Mouse (Mus musculus) neural tube, embryonic 15.5 days (tissue): ENCODE results near the gene Spon1. TPM values are rescaled to one million over a fixed set of nuclear protein-coding genes. Genes with fewer than 3 reads are reported as not detected.

Experiments used
- ATAC-seq: fragments of 200-750 bp; cut with Nextera tagmentation; 2 replicates; pipeline ENCODE4 v1.8.0; 2017; ENCODE audit warnings: mild to moderate bottlenecking, moderate TSS enrichment, moderate library complexity; ENCODE audit not compliant: low FRiP score
- H3K27ac ChIP-seq: fragments of 300-500 bp; sonication (generic); replicated peaks from 2 replicates; pipeline ENCODE4 v1.5.1; 2015; ENCODE audit warnings: mild to moderate bottlenecking, inconsistent platforms
- H3K27me3 ChIP-seq: fragments of 300-500 bp; sonication (generic); replicated peaks from 2 replicates; pipeline ENCODE4 v1.6.1; 2015; ENCODE audit warnings: inconsistent platforms
- H3K36me3 ChIP-seq: fragments of 300-500 bp; sonication (generic); 2 replicates; pipeline ENCODE4 v1.6.1; 2015; ENCODE audit warnings: inconsistent platforms
- H3K4me1 ChIP-seq: fragments of 300-500 bp; sonication (generic); 2 replicates; pipeline ENCODE4 v1.6.1; 2015; ENCODE audit warnings: inconsistent platforms
- H3K4me2 ChIP-seq: fragments of 300-500 bp; sonication (generic); 2 replicates; pipeline ENCODE4 v1.6.1; 2015; ENCODE audit warnings: inconsistent platforms, mild to moderate bottlenecking, moderate library complexity
- H3K4me3 ChIP-seq: fragments of 300-500 bp; sonication (generic); replicated peaks from 2 replicates; pipeline ENCODE4 v1.5.1; 2015; ENCODE audit warnings: mild to moderate bottlenecking, inconsistent platforms
- H3K9ac ChIP-seq: fragments of 300-500 bp; sonication (generic); replicated peaks from 2 replicates; pipeline ENCODE4 v1.6.1; 2015; ENCODE audit warnings: mild to moderate bottlenecking, inconsistent platforms
- H3K9me3 ChIP-seq: fragments of 300-500 bp; sonication (generic); replicated peaks from 2 replicates; pipeline ENCODE4 v1.6.1; 2016; ENCODE audit warnings: inconsistent platforms
- WGBS: fragments of 180-500 bp; shearing (Covaris S2); methylation state at CpG from one replicate; pipeline ENCODE4 v1.1.7; 2015; ENCODE audit warnings: mixed read lengths; 5-methylcytosine and 5-hydroxymethylcytosine counted together
- polyA plus RNA-seq: library from polyadenylated mRNA; unstranded; fragments of >200 nt; fragmentation: Nextera tagmentation; extraction: Ambion mirVana; gene quantifications from 2 replicates; pipeline ENCODE4 v1.2.1, GENCODE M21; 2015

Gene Spon1
- polyA plus RNA-seq, 1 experiment from 2014 or later, result 75.3 TPM

DNA sequence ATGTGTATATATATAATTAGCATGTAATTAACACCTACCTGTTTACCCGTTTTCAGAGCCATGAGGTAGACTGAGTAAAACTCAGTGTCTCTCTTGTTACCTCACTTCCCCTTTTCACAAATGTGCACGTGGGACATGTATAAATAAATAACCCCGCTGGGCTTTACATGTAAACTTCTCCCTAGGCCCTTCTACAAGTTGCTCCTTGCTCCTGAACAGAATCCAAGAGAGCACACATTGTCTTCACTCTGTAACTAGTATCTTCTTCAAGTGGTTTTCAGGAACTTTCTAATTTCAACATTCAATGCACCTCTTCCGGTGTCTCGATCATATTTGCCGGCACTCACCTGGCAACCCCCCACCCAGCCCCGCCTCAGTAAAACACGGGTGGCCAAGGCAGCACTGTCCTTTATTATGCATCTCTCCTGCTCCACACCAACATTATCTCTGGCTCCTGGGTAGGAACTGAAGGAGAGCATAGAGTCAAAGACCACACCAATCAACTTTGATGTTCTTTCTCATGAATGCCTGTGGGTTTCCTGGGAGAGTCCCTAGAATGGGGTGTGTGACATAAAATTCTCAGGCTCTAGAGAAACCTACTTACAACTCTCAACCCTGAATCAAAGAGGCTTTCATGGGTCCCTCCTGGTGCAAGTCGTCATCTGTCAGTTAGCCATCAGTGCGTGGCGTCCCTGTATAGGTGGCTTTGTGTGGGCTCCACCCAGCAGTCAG lies 304.1 kb downstream of the Spon1 start:
- Histone ChIP-seq H3K36me3 (no peaks in the 10 kb centered on the region), H3K4me3 (no peak overlapping the region), H3K4me1 (peaks cover 19% of the 10 kb centered on the region), H3K27me3 (no peaks in the 10 kb centered on the region), H3K9me3 (no peaks in the 10 kb centered on the region), H3K9ac (no peak overlapping the region), H3K4me2 (no peak overlapping the region), H3K27ac (no peak overlapping the region)
- WGBS, result 87% methylated on average over 11 of the region's 11 CpGs
- ATAC-seq, result no peak

- Histone ChIP-seq H3K4me3 (no peak overlapping the region), H3K27ac (no peak overlapping the region), H3K9ac (no peak overlapping the region), H3K27me3 (no peaks in the 10 kb centered on the region), H3K9me3 (no peaks in the 10 kb centered on the region), H3K4me1 (peaks cover 19% of the 10 kb centered on the region), H3K36me3 (no peaks in the 10 kb centered on the region), H3K4me2 (no peak overlapping the region)
- no peak for ATAC-seq
- 83% methylated on average over 3 of the region's 3 CpGs for WGBS
Observed at GRCm38 (mm10) chr7:114070458-114070840, 304.7 kb downstream of the Spon1 start.

DNA sequence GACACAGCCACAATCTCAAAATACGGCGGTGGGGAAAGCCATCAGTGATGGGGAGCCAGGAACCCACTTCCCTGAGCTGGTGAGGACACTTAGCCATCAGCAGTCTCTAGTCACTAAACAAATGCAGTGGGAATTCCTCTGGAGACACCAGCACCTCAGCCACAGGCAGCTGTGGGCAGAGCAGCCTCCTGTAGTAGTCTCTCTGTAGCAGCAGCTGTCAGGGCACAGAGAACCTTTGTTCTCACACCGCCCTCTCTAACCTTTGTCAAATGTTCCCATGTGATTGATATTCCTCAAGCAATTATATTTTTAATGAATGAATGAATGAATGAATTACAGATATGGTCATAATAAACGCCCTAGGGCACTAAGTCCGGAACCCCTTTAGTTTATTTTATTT lies 305.6 kb downstream of the Spon1 start:
- Histone ChIP-seq H3K27me3 (no peaks in the 10 kb centered on the region), H3K9me3 (no peaks in the 10 kb centered on the region), H3K27ac (no peak overlapping the region), H3K4me3 (no peak overlapping the region), H3K4me2 (no peak overlapping the region), H3K4me1 (peaks cover 10% of the 10 kb centered on the region), H3K36me3 (no peaks in the 10 kb centered on the region), H3K9ac (no peak overlapping the region)
- no peak for ATAC-seq
- WGBS, result 67% methylated on average over 5 of the region's 5 CpGs

DNA sequence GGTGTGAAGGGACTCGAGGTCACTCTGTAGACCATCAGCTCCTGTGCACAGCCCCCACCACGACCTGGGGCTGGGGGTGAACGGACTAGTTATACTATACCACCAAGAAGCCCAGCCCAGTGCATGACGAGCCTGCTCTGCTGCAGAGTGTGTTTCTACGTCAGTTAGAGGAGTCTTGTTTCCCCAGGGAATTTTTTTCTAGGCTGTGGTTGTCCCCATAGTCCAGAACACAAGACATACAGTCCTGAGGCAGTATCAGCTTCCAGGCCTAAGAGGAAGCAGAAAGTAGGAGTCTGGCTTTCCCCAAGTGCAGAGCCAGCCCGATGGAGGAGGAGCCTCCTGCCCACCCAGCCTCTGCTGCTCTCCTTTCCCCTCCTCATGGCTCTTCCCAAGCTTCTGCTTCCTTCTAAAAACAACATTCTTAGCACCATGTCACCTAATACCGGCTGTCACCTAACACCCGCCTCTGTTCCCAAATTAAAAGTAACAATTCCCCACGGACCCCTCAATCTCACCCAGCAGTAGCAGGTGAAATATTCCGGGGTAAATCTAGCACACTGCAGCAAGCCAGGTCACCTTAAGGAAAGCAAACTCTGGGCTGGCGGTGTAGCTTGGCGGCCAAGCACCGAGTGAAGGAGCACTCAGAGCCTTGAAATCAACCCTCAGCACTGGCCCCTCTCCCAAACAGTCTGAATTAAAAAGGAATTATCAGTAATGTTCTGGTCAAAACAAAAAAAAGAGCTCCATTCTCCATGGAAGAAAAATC lies 306.2 kb downstream of the Spon1 start:
- Histone ChIP-seq H3K9ac (no peak overlapping the region), H3K36me3 (no peaks in the 10 kb centered on the region), H3K27me3 (no peaks in the 10 kb centered on the region), H3K9me3 (no peaks in the 10 kb centered on the region), H3K4me3 (no peak overlapping the region), H3K27ac (no peak overlapping the region), H3K4me2 (no peak overlapping the region), H3K4me1 (peaks cover 7% of the 10 kb centered on the region)
- WGBS, result 42% methylated on average over 13 of the region's 13 CpGs
- no peak for ATAC-seq

DNA sequence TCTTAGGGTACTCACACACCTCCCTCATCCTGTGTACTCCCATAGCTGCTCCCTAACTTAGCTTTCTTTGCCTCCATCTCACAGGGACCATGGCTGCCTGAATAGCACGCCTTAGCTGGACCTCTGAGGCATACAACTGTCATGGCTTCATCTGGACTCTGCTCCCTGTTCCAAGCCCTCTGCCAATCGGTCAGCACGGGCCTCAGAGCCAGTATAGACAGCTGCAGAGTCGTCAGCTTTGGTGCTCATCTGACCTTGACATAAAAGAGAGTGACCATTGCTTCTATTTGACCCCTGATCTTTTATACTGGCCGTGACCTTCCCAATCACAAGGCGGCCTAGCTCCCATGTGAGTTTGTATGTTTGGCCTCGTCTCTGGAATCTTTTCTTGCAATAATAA lies 308.3 kb downstream of the Spon1 start:
- Histone ChIP-seq H3K27me3 (no peaks in the 10 kb centered on the region), H3K4me1 (peaks cover 7% of the 10 kb centered on the region), H3K36me3 (no peaks in the 10 kb centered on the region), H3K4me2 (no peak overlapping the region), H3K9ac (no peak overlapping the region), H3K4me3 (no peak overlapping the region), H3K9me3 (no peaks in the 10 kb centered on the region), H3K27ac (no peak overlapping the region)
- no peak for ATAC-seq
- 49% methylated on average over 7 of the region's 7 CpGs for WGBS

DNA sequence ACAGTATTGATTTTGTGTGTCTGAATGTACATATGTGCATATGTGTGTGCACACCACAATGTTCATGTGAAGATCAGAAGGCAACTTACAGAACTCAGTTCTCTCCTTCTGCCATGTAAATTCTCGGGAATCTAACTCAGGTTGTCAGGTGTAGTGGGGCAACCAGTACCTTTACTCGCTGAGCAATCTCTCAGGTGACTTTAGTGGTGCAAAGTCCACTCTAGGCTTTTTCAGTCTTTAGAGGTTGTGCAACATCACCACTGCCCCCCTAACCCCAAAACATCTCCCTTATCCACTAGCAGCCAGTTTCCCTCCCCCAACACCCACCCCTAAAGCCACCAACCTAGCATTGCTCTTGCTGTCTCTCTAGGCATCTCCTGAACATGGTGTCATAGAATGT lies 308.8 kb downstream of the Spon1 start:
- H3K27ac ChIP-seq, result no peak overlapping the region
- H3K27me3 ChIP-seq, result no peaks in the 10 kb centered on the region
- H3K9me3 ChIP-seq, result no peaks in the 10 kb centered on the region
- H3K4me1 ChIP-seq, result peaks cover 7% of the 10 kb centered on the region
- ATAC-seq, result no peak
- no peaks in the 10 kb centered on the region for H3K36me3 ChIP-seq
- 88% methylated on average over 2 of the region's 2 CpGs for WGBS
- no peak overlapping the region for H3K4me2 ChIP-seq
- H3K9ac ChIP-seq, result no peak overlapping the region
- no peak overlapping the region for H3K4me3 ChIP-seq

DNA sequence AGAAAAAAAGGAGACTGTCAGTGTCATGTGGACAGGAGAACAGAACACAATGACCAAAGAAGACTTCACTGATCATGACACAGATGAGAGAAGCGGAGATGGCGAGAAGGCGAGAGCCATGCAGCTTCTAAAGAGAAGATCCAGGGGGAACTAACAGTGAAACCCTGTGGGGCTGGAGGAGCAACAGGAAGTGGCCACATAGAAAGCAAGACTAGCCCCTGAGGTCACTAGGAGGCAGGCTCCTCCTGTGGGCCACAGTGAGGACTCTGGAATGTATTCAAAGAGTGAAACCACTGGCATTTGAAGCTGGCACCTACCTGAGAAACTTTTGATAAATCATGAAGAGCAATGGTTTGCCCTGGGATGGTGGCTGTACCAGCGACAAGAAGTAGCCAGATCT lies 313.5 kb downstream of the Spon1 start:
- no peak overlapping the region for H3K27ac ChIP-seq
- no peak overlapping the region for H3K4me2 ChIP-seq
- H3K4me3 ChIP-seq, result no peak overlapping the region
- H3K9ac ChIP-seq, result no peak overlapping the region
- no peaks in the 10 kb centered on the region for H3K36me3 ChIP-seq
- H3K9me3 ChIP-seq, result no peaks in the 10 kb centered on the region
- no peaks in the 10 kb centered on the region for H3K27me3 ChIP-seq
- ATAC-seq, result no peak
- WGBS, result 96% methylated on average over 4 of the region's 4 CpGs
- H3K4me1 ChIP-seq, result no peaks in the 10 kb centered on the region

DNA sequence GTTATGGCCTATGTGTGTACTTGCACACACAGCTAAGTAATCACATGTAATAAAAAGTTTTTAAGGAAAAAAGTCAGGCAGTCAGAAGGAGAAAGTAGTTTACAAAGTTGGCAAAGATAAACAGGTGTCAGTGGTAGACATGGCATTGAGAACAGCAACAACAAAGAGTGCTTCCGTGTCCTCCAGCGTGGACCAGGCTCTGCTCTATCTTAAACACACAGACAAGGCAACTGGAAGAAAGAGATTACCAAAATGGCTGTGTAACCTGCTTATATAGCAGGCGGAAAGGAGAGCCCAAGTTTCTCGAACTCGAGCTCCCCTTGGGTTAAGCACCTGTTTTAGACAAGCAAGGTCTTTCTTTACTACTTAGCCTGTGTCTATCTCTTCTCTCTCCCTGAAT lies 314.5 kb downstream of the Spon1 start:
- Histone ChIP-seq H3K4me1 (no peaks in the 10 kb centered on the region), H3K27me3 (no peaks in the 10 kb centered on the region), H3K9me3 (no peaks in the 10 kb centered on the region), H3K27ac (no peak overlapping the region), H3K4me3 (no peak overlapping the region), H3K9ac (no peak overlapping the region), H3K36me3 (no peaks in the 10 kb centered on the region), H3K4me2 (no peak overlapping the region)
- no peak for ATAC-seq
- WGBS, result 96% methylated on average over 5 of the region's 5 CpGs

DNA sequence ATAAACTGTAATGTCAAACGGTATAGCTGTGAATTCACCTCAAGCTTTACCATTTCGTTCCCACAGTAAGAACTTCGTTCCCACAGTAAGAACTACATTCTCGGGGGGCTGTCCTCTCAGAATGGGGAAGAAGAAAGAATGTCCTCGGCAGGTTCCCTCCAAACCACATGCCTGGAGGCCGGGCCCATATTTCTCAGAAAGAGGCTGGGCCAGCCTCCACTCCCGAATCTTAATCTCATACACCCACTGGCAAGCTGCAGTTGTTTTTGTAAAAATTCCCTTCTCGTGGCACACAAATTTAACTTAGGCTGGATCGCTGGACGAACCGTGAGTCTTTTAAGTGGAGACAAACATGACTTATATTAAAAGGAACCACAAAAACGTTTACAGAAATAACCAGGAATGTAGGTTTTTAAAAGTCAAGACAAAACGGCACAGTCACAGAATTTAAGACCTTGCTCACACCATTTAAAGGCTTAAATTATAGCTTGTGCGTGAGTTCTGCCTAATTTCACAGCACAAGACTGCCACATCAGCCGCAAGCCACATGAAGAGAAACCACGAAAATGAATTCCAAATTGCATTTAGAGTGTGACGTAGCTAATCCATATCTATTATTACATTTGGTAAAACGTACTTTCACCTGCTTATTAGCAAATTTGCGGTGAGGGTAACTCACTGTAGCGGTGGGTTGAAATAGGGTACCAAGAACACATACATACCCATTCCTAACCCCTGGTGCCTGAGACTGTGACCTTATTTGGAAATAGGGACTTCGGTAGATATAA lies 316.0 kb downstream of the Spon1 start:
- WGBS, result 81% methylated on average over 21 of the region's 21 CpGs
- no peaks in the 10 kb centered on the region for H3K4me1 ChIP-seq

DNA sequence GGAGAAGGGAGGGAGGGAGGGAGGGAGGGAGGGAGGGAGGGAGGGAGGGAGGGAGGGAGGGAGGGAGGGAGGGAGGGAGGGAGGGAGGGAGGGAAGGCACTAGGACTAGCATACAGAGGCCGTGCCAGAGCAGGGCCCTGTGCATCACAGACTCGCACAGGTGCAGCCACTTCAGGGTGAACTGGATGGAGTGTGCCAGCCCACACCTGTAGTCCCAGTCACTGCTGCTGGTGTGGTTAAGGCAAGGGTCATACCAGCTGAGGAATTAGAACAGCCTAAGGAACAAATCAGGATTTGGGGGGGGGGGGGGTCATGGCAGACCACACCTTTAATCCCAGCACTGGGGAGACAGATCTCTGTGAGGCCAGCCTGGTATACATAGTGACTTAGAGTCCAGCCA lies 317.3 kb downstream of the Spon1 start:
- H3K9ac ChIP-seq, result no peak overlapping the region
- WGBS, result 78% methylated on average over 2 of the region's 2 CpGs
- no peak for ATAC-seq

More for the DNA sequence above, 316.0 kb downstream of the Spon1 start:
- no peak overlapping the region for H3K4me2 ChIP-seq
- no peak overlapping the region for H3K4me3 ChIP-seq
- H3K36me3 ChIP-seq, result no peaks in the 10 kb centered on the region
- no peaks in the 10 kb centered on the region for H3K9me3 ChIP-seq
- no peak overlapping the region for H3K9ac ChIP-seq
- no peak for ATAC-seq
- H3K27me3 ChIP-seq, result no peaks in the 10 kb centered on the region
- no peak overlapping the region for H3K27ac ChIP-seq

GRCm38 (mm10) chr7:114083760-114084159 lies 318.0 kb downstream of the Spon1 start:
- ATAC-seq, result no peak
- Histone ChIP-seq H3K36me3 (no peaks in the 10 kb centered on the region), H3K4me2 (no peak overlapping the region), H3K27me3 (no peaks in the 10 kb centered on the region), H3K27ac (no peak overlapping the region), H3K9me3 (no peaks in the 10 kb centered on the region), H3K9ac (no peak overlapping the region), H3K4me1 (0 out of 2 replicates have a peak, but pooled peaks cover 7% of the 10 kb centered on the region), H3K4me3 (no peak overlapping the region)
- 76% methylated on average over 3 of the region's 3 CpGs for WGBS

More for the DNA sequence above, 317.3 kb downstream of the Spon1 start:
- H3K36me3 ChIP-seq, result no peaks in the 10 kb centered on the region
- 0 out of 2 replicates have a peak, but pooled peaks cover 4% of the 10 kb centered on the region for H3K4me1 ChIP-seq
- H3K9me3 ChIP-seq, result no peaks in the 10 kb centered on the region
- H3K27ac ChIP-seq, result no peak overlapping the region
- no peak overlapping the region for H3K4me2 ChIP-seq
- no peak overlapping the region for H3K4me3 ChIP-seq
- no peaks in the 10 kb centered on the region for H3K27me3 ChIP-seq
